Mouse (Mus musculus): ENCODE measurements at regions not wholly inside any gene's neighbourhood (a gene's known extent, or its start where the extent isn't known, plus 50 kb on each side); places are given as distances from the start of the nearest gene placed in this dataset.
"Not testable (repeated sequence)": the region's sequence is repeated elsewhere in the genome, so short reads cannot be mapped to it uniquely, and the experiment has no call there.

DNA sequence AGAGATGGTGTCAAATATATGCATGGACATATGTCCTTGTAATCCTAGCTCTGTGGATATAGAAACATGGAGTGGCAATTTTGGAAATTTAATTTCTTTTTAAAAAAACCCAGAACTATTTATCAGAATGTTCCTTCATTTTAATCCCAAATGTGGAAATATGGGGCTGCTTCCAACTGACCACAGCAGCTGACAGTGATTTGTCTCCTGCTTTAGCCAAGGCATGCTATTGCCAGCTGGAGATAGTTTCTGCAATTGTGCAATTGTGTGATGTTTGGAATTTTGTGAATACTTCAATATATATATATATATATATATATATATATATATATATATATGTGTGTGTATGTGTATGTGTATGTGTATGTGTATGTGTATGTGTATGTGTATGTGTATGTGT, 629.7 kb upstream of the Slc8a1 start:
- DNase-seq (ENCODE audit: low read depth, low spot score) = no peak

DNA sequence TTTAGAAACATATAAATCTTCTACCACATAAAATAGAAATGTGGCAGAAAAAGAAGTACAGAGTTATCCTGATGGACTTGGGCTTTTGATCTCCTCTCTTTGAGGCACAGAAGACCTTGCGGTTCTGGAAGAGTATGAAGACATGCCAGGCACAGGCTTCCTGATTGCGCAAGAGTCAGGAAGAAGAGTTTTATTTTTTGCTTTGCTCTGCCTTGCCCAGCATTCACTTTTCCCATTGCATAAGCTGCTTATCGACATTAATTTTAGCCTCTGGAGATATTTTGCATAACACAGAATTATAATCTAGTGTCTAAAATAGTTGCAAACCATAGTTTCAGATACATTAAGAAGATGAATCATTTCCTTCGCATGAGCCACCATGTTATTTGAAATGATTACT, 627.8 kb upstream of the Slc8a1 start:
- DNase-seq (ENCODE audit: low read depth, low spot score) = no peak

DNA sequence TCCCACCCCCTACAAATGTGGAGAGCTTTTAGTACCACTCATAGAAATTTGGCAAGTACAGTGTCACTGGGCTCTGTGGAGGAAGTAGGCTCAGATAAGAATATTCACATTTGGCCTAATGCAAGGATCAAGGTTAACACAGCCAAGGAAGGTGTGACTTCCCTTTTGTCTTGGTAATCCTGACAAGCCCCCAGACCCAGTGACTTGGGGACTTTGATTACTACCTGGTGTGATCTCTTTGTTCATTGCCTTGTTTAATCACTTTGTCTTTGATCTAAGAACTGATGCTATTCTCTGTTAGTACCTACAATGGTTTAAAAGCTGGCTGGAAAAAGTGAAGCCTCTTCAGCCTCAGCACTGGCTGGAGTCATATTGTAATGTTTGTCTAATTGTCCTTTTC, 610.5 kb upstream of the Slc8a1 start:
- no peak for DNase-seq (ENCODE audit: low read depth, low spot score)

DNA sequence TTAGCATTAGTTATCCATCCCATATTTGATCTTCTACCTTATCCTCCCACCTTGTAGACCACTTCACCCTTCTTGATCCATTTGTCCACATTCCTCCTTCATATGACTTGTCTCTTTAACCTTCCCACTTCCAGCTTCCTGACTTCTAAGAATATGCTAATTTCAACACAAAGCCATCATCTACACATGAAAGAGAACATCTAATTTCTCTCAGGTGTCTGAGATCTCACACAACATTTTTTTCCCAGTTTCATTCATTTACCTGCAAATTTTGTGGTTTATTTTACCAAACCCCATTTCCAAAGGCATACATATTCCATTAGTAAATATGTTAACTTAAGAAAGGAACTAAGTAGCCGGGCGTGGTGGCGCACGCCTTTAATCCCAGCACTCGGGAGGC, 593.3 kb upstream of the Slc8a1 start:
- DNase-seq (ENCODE audit: low read depth, low spot score) = no peak

DNA sequence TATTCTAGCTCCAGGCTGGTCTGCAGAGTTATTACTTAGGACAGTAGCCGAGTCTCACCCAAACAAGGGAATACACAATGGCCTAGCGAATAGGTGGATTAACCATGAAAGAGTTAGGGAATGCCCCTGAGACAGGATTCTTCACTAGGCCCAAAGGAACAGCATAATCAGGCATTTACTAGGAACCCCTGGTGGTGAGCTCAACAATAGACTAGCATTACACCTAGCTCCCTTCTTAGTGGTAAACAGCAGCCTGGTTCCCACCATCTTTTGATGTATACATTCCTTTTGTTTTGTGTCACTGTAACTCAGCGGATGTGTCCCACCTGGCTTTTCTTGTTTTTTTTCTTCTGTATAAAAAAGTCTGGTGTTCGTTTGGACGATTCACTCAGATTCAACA, 574.0 kb upstream of the Slc8a1 start:
- no peak for DNase-seq (ENCODE audit: low read depth, low spot score)

DNA sequence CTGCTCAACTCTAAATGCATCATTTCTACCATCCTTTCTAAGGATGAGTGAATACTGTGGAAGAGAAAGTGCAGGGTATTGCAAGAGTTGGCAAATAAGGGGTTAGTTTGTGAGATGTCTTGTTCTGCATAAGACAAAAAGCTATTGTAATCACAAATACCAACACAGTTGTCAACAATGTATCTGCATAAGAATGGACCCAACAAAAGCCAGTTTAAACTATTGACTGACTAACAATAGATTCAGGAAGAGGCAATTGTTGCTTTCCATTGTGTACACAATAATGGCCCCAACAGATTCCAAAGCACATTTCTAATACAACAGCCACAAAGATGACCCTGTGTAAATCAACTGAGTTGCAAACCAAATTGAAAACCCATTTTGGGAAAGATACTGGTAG, 568.2 kb upstream of the Slc8a1 start:
- no peak for DNase-seq (ENCODE audit: low read depth, low spot score)

DNA sequence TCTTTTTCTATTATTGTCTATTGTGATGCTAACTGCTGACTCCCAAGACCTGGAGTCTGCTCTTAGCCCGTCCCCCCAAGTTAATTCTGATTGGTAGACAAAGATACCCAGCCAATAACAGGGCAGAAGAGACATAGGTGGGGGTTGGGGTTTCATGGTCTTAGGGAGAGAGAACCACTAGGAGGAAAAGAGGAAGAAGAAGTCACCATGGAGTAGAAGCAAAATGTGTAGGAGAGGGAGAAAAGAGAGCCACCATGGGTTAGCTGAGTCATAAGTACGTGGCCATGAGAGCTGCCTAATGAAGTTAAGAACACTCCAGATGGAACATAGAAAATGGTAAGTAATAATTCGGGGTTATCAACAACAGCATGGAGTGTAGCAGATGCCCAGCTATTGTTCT, 539.6 kb upstream of the Slc8a1 start:
- DNase-seq (ENCODE audit: low read depth, low spot score) = no peak

DNA sequence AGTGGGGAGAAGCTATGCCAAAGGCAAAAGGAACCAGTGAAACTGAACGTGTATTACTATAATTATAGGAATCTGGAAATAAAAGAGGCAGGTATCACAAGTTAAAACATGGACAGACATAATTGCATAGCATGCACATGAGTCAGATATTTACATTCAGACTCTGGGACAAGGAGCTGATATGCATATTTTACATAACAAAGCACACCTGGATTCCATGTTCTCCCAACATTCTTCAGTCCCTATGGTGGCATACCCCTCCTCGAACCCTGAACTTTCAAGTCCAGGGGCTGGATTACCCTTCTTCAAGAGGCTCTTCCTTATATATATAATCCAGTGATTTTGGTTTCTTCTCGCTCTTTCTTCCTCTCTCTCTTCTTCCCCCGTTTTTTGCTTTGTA, 535.8 kb upstream of the Slc8a1 start:
- no peak for DNase-seq (ENCODE audit: low read depth, low spot score)

DNA sequence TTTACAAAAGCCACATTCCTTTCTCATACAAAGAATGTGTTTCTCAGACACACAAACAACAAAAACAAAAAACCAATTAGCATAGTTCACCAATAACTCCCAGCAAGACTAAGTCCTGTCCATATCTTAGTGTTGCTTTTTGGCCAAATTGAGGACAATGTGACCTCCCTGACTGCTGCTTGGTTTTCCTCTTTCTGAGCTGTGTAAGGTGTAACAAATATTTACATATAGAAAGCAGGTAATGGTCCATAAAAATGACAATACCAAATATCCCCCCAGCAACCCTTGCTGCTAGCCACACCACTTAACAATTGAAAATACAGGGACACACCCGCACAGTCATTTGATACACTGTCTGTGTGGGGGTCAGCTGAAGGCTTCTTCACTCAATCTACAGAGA, 534.7 kb upstream of the Slc8a1 start:
- DNase-seq (ENCODE audit: low read depth, low spot score) = no peak

DNA sequence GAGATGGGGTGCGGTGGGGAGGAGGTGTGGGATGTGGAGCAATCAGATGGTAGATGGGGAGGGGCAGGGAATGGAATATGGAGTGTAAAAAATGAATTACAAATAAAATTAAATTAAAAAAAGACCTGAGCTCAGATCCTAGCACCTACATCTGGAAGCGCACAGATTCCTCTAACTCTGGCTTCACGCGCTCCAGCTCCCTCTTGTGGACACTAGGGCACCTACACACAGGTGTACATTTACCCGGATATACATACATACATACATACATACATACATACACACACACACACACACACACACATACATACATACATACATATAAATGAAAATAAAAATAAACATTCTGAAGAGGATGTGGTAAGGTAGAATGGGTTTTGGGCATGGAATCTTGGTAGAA, 528.7 kb upstream of the Slc8a1 start:
- DNase-seq (ENCODE audit: low read depth, low spot score) = not testable (repeated sequence)

DNA sequence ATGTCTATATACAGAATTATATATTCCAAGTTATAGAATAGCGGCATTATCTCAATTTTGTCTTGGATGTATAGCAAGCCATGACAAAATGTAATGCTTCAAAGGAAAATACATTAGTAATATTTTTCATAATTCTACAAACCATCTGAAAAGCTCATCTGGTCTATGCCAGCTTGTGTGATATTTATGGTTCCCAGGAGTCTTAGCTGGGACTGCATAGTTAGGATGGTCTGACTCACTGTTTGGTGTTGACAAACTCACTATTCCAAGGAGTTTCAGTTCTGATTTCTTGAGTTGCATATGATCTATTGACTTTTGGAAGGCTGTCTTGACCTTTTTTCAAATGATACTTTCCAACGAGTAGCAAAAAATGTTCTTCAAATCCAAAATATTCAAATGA, 514.2 kb upstream of the Slc8a1 start:
- DNase-seq (ENCODE audit: low read depth, low spot score) = no peak

DNA sequence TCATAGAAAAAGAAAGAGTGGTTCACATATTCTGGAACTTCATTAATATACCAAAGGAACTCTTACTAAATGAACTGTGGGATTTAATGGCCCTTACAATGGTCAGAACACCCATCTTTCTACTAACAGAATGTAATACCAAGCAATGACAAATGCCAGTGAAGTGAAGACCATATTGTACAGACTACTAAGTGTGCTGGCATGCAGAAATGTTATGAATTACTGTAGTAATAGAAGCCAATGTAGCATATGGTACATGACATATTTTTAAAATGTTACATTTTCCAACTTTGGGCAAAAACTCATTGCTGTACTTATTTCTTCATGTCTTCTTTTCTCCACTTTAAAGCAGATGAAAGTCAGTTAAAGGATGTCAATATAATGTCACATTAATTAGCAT, 513.7 kb upstream of the Slc8a1 start:
- DNase-seq (ENCODE audit: low read depth, low spot score) = no peak

DNA sequence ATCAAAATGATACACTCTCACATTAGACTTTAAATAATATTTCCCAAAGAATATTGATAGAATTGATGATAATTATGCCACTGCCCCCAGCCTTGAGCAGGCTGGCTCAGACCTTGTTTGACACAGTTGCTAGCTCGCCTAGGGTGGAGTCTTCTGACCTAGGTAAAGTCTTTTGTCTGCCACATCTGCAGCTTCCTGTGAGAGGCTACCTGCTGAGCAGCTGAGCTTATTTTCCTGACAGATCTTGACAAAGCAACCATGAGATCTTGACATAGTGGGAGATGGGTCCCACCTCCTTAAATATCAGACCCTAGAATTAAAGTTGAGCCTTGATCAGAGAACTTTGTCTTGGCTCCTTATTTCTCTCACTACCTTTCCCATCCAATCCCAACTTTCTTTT, 500.2 kb upstream of the Slc8a1 start:
- DNase-seq (ENCODE audit: low read depth, low spot score) = no peak

DNA sequence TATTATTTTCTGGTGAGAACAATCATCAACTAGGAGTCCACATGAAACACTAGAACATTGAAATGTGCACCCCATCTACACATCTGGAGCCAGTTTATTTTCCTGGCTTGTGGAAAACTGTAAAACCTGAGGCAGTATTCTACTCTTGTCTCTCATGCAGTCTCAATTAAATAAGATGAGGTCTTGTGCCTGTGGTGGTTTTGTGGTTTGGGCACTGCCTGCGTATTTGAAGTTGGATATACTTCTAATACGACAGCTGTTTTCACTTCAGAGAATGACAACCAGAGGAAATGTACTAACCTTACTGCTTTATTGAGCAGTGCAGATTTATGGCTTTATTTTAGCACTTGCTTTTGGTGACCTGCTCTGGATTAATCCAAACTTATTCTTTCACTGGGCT, 499.3 kb upstream of the Slc8a1 start:
- DNase-seq (ENCODE audit: low read depth, low spot score) = peak; percentile 23

DNA sequence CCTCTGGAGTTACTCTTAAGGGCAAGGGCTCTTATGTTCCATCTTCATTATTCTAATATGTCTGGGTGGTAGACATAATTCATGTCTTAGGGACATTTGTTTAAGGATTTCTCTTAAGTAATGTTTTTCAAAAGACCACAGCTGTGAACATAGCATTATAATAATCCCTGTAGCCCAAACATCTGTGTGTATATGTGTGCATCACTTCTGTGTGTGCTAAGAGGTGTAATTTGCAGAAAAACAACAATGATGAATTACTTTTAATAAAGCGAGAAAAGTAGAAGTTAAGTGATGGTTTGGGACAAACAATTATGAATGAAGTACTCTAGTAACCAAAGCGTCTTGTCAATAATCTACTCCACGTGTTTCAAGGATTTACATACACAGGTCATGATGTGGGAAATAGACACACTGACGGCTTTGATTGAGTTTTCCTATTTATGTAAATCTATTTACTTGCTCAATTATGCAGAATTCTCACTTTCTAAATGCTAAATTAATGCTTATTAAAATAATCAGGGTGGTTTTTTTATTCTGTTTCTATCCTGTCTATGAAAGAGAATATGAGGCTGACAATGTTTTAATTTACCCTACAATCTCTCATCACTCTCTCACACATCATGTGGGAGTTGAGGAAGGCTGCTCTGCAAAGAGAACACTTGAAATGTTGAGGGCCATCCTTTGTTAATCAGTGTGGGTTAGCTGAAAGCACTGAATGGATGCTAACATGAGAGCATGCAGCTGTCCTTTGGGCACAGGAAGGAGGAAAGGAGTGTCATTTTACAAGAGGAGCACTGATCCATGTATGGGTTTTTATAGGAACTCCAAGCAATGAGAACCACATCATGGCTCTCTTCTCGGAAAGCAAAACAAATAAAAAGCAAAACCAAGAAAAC, 477.8 kb upstream of the Slc8a1 start:
- DNase-seq (ENCODE audit: low read depth, low spot score) = no peak

DNA sequence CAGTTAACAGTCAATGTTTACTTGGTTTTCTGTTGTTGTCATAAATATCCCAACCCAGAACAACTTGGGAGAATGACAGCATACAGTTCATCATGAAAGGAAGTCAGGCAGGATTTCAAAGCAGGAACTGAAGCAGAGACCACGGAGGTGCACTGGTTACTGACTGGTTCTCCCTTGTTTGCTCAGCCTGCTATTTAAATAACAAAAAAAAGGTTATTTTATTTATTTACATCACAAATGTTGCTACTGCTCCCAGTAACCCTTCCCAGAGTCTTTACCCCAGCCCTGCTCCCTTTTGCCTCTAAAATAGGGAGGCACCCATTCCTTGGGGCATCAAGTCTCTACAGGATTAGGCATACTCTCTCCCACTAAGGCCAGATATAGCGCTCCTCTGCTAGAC, 461.8 kb upstream of the Slc8a1 start:
- no peak for DNase-seq (ENCODE audit: low read depth, low spot score)

DNA sequence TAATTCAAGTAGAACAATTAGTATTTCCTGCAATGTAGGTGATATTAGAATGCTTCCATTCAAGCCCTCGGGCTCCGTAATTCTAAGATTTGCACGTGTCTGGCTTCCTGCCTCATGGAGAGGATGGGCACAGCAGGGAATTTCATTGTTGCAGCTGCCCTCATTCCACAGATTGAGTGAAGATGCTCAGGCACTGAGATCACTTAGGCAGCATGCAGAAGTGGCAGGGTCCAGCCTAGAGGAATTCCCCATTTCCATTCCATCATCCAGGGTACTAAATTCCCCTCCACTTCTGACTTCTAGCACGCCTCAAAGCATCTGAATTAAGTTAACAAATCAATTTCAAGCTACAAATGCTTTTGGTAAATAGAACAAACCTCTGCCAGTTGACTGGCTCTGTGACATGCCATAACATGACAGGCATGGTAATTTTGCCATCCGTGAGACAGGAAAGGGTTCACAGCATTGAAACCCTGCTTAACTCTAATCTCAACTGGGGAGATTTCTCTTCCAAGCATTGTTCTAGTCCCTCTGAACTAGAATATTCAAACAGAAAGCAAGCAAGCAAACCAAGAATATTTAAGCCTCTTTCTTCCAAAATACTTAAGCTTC, 461.0 kb upstream of the Slc8a1 start:
- DNase-seq (ENCODE audit: low read depth, low spot score) = no peak

DNA sequence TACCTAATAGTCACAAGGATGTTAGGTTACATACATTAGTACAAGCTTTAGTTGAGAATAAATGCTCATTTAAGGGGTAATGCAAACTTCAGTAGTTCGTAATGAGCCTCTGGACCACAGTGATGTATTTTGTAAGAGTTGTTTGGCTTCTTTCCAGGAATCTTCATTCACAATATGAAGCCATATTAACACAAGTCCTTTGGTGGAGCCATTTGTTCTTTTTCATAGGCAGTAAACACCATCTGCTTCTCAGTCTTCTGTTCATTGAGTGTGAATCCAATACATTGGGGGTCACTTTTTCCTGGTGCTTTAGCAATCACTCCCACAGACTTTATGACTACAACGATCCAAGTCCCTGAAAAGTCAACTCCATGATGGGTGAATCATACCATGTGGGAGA, 446.1 kb upstream of the Slc8a1 start:
- DNase-seq (ENCODE audit: low read depth, low spot score) = no peak

DNA sequence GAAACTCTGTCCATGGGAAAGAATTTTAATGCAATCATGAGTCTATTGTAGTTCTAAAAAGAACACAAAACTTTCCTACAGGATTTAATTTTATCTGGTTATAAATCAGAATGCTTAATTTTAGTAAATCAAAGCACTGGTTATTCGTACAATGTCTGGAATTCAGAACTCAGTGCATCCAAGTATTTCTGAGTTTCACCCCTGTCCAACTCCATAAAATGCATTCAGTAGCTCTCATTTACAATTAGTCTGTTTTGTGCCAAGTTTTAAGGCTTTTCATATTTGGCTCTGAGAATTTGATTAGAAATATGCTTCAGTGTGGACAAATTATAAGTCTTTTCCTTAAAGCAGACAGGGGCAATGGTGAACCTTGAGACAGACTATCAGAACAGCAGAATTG, 433.0 kb upstream of the Slc8a1 start:
- no peak for DNase-seq (ENCODE audit: low read depth, low spot score)

DNA sequence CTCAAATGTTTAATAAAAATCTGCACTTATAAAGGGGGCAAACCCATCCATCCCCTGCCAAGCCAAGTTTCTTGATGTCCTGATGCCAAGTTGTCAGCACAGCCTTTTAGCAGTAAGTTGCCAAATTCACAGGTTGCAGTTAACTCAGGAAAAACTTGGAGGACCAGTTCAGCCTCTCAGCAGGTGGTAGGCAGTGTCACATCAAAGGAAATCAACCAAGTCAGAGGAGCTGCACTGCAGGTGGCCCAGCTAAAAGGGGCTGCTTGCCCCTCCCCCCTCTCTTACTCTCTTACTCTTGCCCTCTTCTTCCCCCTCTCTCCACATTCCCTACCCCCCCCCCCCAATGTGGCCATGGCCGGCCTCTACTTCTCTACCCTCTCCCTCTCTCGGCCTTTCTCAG, 415.3 kb upstream of the Slc8a1 start:
- no peak for DNase-seq (ENCODE audit: low read depth, low spot score)

DNA sequence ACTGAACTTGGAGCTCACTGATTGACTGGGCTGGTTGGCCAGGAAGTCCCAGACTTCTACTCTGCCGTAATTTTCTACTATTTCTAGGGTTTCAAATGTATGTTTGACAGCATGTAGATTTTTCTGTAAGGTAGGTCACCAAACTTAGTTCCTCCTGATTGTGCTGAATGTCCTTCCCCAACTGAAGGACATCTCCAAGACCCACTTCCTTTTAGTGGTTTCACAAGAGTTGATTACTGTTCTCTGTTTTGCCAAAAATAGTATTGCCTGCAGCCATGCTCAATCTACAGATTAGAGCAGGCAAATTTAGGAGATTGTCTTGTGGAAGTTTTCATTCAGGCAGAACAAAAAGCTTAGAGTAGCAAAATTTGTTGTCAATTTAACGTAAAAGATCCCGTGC, 396.7 kb upstream of the Slc8a1 start:
- no peak for DNase-seq (ENCODE audit: low read depth, low spot score)

DNA sequence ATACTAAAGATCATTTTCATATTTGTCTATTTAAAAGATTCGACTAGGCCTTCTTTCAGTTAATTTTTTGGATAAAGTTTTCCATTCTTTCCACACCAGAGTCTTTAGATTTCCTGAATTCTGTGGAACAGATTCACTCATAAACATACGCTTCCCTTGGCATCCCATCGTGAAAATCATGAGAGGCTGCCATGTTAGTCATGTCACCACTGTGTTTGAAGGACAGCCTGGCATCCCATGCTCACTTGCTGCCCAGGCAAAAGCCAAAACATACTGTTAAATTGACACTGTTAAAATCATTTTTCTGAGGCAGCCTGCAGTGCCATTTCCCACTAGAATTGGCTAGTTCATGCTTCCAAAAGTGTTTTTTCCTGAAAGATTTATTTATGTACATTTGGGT, 394.8 kb upstream of the Slc8a1 start:
- no peak for DNase-seq (ENCODE audit: low read depth, low spot score)

DNA sequence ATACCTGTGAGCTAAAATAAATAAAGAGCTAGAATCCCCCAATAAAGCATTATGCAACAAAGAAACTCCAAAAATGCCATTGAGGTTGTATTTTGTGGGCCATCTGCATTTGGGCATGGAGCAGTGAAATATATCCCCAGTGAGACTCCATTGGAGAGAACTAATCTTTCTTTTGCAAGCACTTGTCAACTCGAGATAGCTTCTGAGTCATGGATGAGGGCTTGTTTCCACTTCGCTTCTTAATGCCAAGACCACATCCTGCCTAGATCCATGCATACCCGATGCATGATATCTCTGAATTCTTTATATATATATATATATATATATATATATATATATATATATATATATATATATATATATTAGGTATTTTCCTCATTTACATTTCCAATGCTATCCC, 349.0 kb upstream of the Slc8a1 start:
- no peak for DNase-seq (ENCODE audit: low read depth, low spot score)

DNA sequence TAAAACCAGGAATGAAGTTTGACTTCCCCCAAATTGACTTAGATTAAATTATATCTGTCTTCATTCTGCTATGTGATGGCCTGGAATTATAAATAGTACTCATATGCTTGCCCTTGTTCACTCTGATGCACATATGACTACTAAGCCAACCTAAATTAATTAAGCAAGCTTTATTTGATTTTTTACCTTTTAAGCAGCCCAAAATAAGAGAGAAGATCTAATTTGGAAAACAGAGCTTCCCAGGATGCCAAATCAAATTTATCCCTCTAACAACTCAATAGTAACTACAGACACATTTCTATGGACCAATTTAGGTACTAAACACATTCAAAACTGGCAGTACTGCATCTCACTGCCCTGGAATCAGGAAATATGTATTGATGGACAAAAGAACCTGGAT, 342.1 kb upstream of the Slc8a1 start:
- no peak for DNase-seq (ENCODE audit: low read depth, low spot score)

Data from embryo, embryonic 11.5 days (tissue).